Mouse (Mus musculus): Measurements from ENCODE around the gene Plin5.
A peak's percentile ranks its signal among the peaks of the same experiment; 100 is the strongest.

Plin5 gene

DNA sequence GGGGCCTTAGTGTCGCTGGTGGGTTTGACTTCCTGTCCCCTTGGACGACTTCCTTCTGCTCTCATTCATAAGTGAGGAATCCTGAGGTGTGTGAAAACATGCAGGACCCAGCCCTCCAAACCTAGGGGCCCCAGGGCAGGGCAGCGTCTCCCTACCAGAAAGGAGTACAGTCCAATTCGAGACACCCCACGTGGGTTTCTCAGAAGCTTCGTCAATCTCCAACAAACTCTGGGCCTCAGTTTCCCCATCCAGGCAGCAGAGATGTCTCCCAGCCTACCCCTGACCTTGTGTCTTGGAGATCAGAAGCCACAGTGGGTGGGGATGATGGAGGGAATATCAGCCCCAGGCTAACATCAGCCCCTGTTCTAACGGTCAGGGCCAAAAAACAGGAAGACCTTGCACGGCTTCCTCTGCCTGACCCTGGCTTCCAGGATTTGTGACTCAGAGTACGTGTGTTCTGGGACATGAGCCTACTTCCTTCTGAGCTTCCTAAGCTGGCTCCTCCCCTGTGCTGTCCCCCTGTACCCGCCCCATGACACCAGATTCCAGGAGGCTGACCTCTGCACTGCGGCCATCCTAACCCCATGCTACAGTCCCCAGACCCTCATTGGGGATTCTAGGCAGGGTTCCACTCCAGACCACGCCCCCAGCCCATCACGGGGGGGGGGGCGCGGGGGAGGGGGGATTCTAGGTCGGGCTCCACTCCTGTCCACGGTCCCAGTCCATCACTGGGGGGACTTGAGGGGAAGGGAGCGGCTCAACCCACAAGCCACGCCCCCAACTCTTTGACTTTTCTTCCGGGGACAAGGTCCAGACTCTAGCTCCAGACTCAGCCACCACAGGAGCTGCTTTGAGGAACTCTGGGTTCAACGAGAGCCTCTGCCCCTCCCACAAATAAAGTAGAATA, 16.3 kb upstream of the Plin5 start:
- no peak for DNase-seq (ENCODE audit: low spot score in 2 of 2)

GRCm38 (mm10) chr17:56132661-56133060, 15.3 kb upstream of the Plin5 start:
- DNase-seq (ENCODE audit: low spot score in 2 of 2), result no peak

DNA sequence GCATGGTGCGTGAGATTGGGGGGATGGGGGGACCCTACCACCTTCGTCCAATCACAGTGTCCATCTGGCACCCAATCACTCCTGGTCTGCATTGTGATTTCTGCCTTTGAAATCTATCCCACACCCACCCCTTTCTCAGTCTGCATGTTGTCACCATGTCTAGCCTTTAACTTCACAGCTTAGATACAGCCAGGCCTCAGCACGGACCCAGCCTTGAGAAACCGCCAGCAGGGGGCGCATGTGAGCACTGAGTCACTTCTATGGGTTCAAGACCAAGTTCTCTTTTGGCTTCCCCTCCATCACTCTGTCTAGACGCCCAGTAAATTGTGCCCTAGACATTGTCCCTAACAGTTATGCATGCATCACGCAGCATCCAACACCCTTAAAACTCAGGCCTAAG, 14.4 kb upstream of the Plin5 start:
- DNase-seq (ENCODE audit: low spot score in 2 of 2), result no peak

- no peak for DNase-seq (ENCODE audit: low spot score in 2 of 2)
Measured at GRCm38 (mm10) chr17:56131136-56131535, 13.7 kb upstream of the Plin5 start.

DNA sequence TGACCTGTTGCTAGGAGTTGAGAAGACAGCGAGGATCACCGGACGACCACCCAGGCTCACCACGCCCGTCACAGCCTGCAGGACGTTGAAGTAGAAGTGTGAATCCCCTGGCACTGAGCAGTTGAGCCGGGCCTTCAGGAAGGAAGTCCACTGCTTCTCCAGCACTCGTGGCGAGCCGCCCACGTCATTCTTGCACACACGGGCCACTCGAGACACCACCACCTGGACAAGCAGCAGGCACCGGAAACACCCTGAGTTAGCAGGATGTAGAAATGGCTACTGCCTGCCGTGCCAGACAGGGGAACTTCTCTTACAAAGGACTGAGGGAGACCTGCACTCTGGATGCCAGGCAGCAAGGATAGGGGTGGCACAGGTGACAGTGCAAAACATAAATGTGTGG, 10.8 kb upstream of the Plin5 start:
- DNase-seq (ENCODE audit: low spot score in 2 of 2), result no peak

GRCm38 (mm10) chr17:56126175-56126574, 8.8 kb upstream of the Plin5 start:
- no peak for DNase-seq (ENCODE audit: low spot score in 2 of 2)

DNA sequence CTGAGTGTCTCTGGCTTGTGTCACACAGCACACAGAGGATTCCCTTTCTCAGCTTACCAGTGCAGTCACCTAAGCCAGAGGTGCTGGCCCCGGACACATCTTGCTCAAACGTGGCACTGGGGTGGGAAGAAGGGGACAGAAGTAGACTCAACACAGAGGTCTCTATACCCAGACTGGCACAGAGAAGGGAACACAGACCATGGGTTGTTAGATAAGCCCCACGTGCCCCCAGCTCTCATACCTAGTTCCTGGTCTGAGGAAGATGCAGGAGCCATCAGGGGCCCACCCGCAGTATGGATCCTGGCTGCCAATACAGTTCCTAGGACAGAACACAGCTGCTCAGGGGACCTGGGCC, 7.9 kb upstream of the Plin5 start:
- no peak for DNase-seq (ENCODE audit: low spot score in 2 of 2)

DNA sequence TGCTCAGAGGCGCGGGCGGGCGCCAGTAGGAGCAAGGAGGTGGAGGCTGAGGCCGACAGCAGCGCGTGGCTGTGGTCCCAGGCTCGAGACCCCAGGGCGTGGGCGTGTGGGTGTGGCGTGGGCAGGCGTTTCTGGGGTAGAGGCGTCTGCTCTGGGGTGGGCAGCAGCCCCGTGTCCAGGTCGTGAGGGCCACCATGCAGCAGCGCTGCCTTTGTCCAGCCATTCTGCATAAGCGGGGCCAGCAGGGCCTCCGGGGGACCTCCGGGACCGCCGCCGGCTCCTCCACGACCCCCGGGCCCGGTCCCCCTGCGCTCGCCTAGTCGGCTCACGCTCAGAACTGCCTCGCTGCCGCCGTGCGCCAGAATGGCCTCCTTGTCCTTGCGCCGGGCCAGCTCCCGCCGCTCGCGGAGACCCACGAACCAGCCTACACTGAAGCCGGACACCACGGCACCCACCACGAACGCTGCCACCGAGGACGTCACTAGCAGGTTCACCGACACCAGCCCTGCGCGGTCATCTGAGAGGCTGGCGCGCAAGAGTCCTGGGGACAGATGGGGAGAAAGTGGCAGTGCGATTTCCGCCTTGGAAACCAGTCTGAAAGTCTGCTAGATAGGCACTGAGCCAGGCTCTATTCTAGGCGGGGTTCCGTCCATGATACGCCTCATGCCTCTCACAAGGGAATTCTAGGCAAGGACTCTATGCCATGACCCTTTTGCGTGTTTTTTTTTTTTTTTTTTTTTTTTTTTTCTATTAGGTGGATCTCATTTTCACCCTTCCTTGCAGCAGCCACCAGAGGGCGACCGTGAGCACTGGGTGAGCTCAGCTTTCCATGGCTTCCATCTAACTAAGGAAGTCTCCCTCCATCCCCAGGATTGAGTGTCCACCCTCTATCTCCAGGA, 7.2 kb upstream of the Plin5 start:
- no peak for DNase-seq (ENCODE audit: low spot score in 2 of 2)

DNA sequence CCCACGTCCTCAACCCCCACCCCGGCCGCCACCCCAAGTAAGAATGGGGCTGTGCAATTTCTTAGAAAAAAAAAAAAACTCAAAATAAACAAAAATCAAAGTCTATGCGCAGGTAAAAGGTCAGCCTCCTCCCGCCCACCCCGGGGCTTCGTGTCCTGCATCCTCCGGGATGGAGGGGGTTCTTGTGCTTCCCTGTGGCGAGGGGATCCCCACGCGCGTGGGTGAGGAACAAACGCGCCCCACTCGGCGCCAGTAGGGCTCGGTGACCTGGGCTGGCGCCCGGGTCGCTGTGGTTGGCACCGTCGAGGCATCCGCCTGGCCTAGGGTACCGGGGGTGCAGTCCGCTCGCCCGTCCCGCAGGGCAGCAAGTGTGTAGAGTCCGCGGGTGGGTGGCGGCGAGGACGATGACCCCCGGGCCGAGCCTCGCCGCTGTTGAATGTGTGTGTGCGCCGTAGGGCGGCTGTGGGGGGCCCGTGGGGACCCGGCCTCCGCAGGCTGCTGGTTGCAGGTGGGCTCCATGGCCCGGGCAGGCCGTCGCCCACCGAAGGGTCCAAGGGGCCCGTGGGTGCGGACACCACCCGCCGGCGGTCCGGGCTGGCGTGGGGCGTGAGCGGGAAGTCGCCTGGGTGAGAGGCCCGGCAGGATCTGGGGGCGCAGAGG, 6.4 kb upstream of the Plin5 start:
- no peak for DNase-seq (ENCODE audit: low spot score in 2 of 2)

GRCm38 (mm10) chr17:56123161-56123560, 5.8 kb upstream of the Plin5 start:
- no peak for DNase-seq (ENCODE audit: low spot score in 2 of 2)

DNA sequence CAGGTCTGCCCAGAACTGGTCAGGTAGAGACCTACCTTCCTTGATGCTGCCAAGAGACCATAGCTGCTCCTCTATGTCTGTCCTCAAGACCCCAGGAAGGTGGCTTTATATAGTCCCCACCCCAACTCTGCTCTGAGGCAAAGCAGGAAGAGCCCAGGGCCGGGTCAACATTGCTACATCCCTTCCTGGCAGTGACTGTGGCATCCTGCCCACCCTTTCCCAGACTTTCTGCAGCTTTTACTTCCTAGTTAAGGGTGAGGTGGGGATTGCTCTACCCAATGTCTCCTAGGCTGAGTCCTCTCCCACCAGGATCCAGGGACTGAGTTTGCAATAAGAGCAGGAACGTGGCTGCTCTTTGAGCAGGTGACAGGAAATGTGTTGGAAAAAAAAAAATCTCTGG, 4.4 kb upstream of the Plin5 start, which contains the start of gene Lrg1:
Gene Lrg1, minus strand, starts transcription at position 176 of the 400 bp plus-strand sequence.
- DNase-seq (ENCODE audit: low spot score in 2 of 2), result no peak

GRCm38 (mm10) chr17:56119981-56120880, 2.8 kb upstream of the Plin5 start:
- no peak for DNase-seq (ENCODE audit: low spot score in 2 of 2)

DNA sequence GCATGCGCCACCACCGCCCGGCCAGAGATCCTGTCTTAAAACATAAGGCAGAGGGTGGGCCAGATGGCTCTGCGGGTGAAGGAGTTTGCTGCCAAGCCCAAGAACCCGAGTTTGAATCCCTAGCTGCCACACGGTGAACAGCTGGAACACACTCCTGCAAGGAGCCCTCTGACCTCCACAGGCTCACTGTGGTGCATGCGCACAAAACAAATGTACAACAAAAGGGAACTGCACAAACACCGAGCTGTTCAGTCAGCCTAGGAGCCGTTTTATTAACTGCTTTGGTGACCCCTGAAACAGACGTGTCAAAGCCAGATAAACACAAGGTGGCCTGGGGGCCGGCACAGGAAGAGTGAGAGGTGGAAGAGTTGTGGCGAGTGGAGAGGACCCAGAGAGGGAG, 2.0 kb upstream of the Plin5 start:
- DNase-seq (ENCODE audit: low spot score in 2 of 2), result no peak

- DNase-seq (ENCODE audit: low spot score in 2 of 2), result no peak
Measured at GRCm38 (mm10) chr17:56116193-56116592, 1.2 kb downstream of the Plin5 start.

GRCm38 (mm10) chr17:56112743-56113142, 4.7 kb downstream of the Plin5 start:
- no peak for DNase-seq (ENCODE audit: low spot score in 2 of 2)

- peak in 1 of 2 experiments; percentile 50 for DNase-seq (ENCODE audit: low spot score in 2 of 2)
Measured at GRCm38 (mm10) chr17:56111864-56112263, 5.5 kb downstream of the Plin5 start.

- DNase-seq (ENCODE audit: low spot score in 2 of 2), result no peak
Measured at GRCm38 (mm10) chr17:56111021-56111420, 6.4 kb downstream of the Plin5 start.

GRCm38 (mm10) chr17:56110571-56110970, 6.8 kb downstream of the Plin5 start:
- no peak for DNase-seq (ENCODE audit: low spot score in 2 of 2)

GRCm38 (mm10) chr17:56109219-56110051, 8.0 kb downstream of the Plin5 start, which contains the start of gene Plin4:
TSS of gene Plin4 (minus strand) at chr17:56109803.
- DNase-seq (ENCODE audit: low spot score in 2 of 2), result no peak

Measured in frontal cortex, postnatal 10 days (tissue).